Mouse (Mus musculus) cerebellum, postnatal 10 days (tissue): ENCODE results near the gene Gja5.

Experiments used
- DNase-seq, 2 experiments: peaks; one replicate each; pipeline ENCODE4 v3.0.0; 2021; ENCODE audit warnings: mixed read lengths in 2 of 2

The Gja5 gene

GRCm38 (mm10) chr3:97117511-97117910 is 213.0 kb downstream of the Gja5 start:
- DNase-seq: no peak

GRCm38 (mm10) chr3:97118313-97118712 is 213.8 kb downstream of the Gja5 start:
- DNase-seq: no peak

DNA sequence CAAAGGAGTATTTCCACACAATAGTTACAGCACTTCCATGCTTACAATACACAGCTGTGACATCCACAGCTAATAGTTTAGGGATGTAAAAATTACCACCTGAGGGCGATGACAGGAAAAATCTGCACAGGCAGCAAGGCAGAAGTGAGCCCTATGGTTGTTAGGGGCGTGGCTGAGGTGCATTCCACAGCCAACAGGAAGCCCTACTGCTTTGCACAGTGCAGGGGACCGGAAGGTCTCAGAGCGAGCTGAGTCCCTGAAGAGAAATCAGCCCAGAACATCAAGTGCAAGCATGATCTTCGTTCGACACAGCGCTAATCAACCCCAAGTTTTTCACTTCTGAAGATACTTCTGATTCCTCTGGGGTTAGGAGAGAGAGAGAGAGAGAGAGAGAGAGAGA is 219.7 kb downstream of the Gja5 start:
- DNase-seq: no peak
